In genomic region chr11:54962810-54963209, GRCm38 (mm10) we compare ENCODE assay signal across 8 mouse cellular contexts. TPM values are rescaled to one million over a fixed set of nuclear protein-coding genes. Genes with fewer than 3 reads are reported as not detected.
DNase-seq lines count a peak whose midpoint lies in the region; ATAC-seq and TF ChIP-seq lines count a peak whose summit lies in the region.

Gene Tnip1, minus strand, starts transcription at chr11:54962917.

- no peak within 1 kb of the TSS for H3K4me3 ChIP-seq in forebrain, embryonic 13.5 days
- no peak within 1 kb of the TSS for H3K4me3 ChIP-seq in midbrain, embryonic 14.5 days (replicated peaks; ENCODE audit: low read depth, low read length)

- peak; percentile 37 to 48 for DNase-seq in CD8-positive naive resting alpha-beta T cell, adult 2 months (ENCODE audit: low read depth in 2 of 2, low spot score in 2 of 2)
- DNase-seq in Patski (ENCODE audit: low read depth, low spot score): no peak
- peak; percentile 42 for DNase-seq in heart, postnatal 4 days
- no peak for DNase-seq in layer of hippocampus, postnatal 36 days
- DNase-seq in midbrain, embryonic 14.5 days: no peak
- DNase-seq in yolk sac, embryonic 10.5 days (ENCODE audit: low spot score): no peak

- in situ Hi-C loops in Patski (cut with MboI; ENCODE audit: low pct_unique_long_range_greater_than_20kb): no loop called here

- 47% methylated on average over 6 of the region's 6 CpGs for WGBS in forebrain, embryonic 13.5 days
- 36% methylated on average over 6 of the region's 6 CpGs for WGBS in midbrain, embryonic 14.5 days

- no peak for TF ChIP-seq CTCF in Patski (IDR thresholded peaks at IDR 0.05)

- H3K36me3 ChIP-seq in forebrain, embryonic 13.5 days (ENCODE audit: poor library complexity, severe bottlenecking): no peaks in the 10 kb centered on the region
- no peaks in the 10 kb centered on the region for H3K36me3 ChIP-seq in midbrain, embryonic 14.5 days (ENCODE audit: control insufficient read depth, insufficient read depth, low read length)

- H3K4me1 ChIP-seq in forebrain, embryonic 13.5 days: no peaks in the 10 kb centered on the region
- H3K4me1 ChIP-seq in midbrain, embryonic 14.5 days (ENCODE audit: control insufficient read depth, insufficient read depth, low read length): no peaks in the 10 kb centered on the region

- H3K9me3 ChIP-seq in forebrain, embryonic 13.5 days (replicated peaks): no peaks in the 10 kb centered on the region
- no peaks in the 10 kb centered on the region for H3K9me3 ChIP-seq in midbrain, embryonic 14.5 days (ENCODE audit: control insufficient read depth, low read length)

- POLR2A ChIA-PET in Patski (lab: Charles Lee): no interaction called here

- H3K27me3 ChIP-seq in Patski: no peaks in the 10 kb centered on the region
- H3K27me3 ChIP-seq in forebrain, embryonic 13.5 days: no peaks in the 10 kb centered on the region
- no peaks in the 10 kb centered on the region for H3K27me3 ChIP-seq in midbrain, embryonic 14.5 days (ENCODE audit: control insufficient read depth, insufficient read depth, low read length)

- H3K4me2 ChIP-seq in forebrain, embryonic 13.5 days: no peak within 1 kb of the TSS
- H3K4me2 ChIP-seq in midbrain, embryonic 14.5 days (ENCODE audit: low read length): no peak within 1 kb of the TSS

- ATAC-seq in Patski: no peak
- no peak for ATAC-seq in forebrain, embryonic 13.5 days
- ATAC-seq in midbrain, embryonic 14.5 days (ENCODE audit: low FRiP score, low TSS enrichment): no peak
- no peak for ATAC-seq in frontal cortex, adult (ENCODE audit: low TSS enrichment)

- no peak within 1 kb of the TSS; the same call in 1 of the 2 replicates for H3K9ac ChIP-seq in forebrain, embryonic 13.5 days
- H3K9ac ChIP-seq in midbrain, embryonic 14.5 days (replicated peaks; ENCODE audit: low read length): no peak within 1 kb of the TSS

- no peak within 1 kb of the TSS for H3K27ac ChIP-seq in forebrain, embryonic 13.5 days
- no peak within 1 kb of the TSS for H3K27ac ChIP-seq in midbrain, embryonic 14.5 days (replicated peaks; ENCODE audit: low read depth, low read length)

- CTCF ChIA-PET in Patski (lab: Charles Lee): interaction anchor here (1.0 kb wide), 1 partner anchor 8 kb away, joined by 3 read pairs; no protein-coding TSS in a partner anchor

RNA-seq across cellular contexts. Expression of gene Tnip1, which starts in this region (rescaled TPM):
- 53.2 TPM for polyA plus RNA-seq in Patski (2021)
- polyA plus RNA-seq in forebrain, embryonic 13.5 days (2015; fragmentation: Nextera tagmentation; extraction: Ambion mirVana): 10.4 and 10.8 TPM in 2 replicates
- total RNA-seq in heart, postnatal 4 days (2021): 10 to 100 TPM; 29.5 to 33.7 TPM
- 10 to 100 TPM; 34.2 to 36.6 TPM for total RNA-seq in layer of hippocampus, postnatal 36 days (2021)
- 15.1 and 15.5 TPM in 2 replicates for polyA plus RNA-seq in midbrain, embryonic 14.5 days (2014; fragmentation: Nextera tagmentation; extraction: Ambion mirVana)

Comparison
In these comparisons a context has a peak if more than half of its experiments do, and no peak if none do; other contexts are left out.
1. DNase-seq: peak in CD8-positive naive resting alpha-beta T cell, adult 2 months (2 of 2) and heart, postnatal 4 days (single experiment); none in Patski (single experiment), layer of hippocampus, postnatal 36 days (0 of 2), midbrain, embryonic 14.5 days (single experiment) and yolk sac, embryonic 10.5 days (single experiment).